Mouse (Mus musculus): ENCODE measurements at regions not wholly inside any gene's neighbourhood (a gene's known extent, or its start where the extent isn't known, plus 50 kb on each side); places are given as distances from the start of the nearest gene placed in this dataset.

- TF ChIP-seq CTCF (IDR thresholded peaks at IDR 0.05; ENCODE audit: low read depth, low read length) (no peak), GATA2 (IDR thresholded peaks at IDR 0.05; ENCODE audit: borderline replicate concordance, low read depth, low read length) (no peak), GATA1 (IDR thresholded peaks at IDR 0.05; ENCODE audit: borderline replicate concordance, low read length) (no peak), POLR2AphosphoS5 (IDR thresholded peaks at IDR 0.05; ENCODE audit: insufficient replicate concordance, low read depth, low read length) (no peak)
Observed at GRCm38 (mm10) chr19:32943594-32944230, 186.4 kb downstream of the Pten start.
